Mouse (Mus musculus) lung, postnatal 0 days (tissue): ENCODE data around the gene Gk5.

Experiments
- CTCF ChIP-seq: IDR thresholded peaks from 2 replicates; pipeline ENCODE4 v1.5.1; 2016; ENCODE audit warnings: antibody characterized with exemption, mild to moderate bottlenecking
- EP300 ChIP-seq: IDR thresholded peaks from 2 replicates; pipeline ENCODE4 v1.6.1; 2016; ENCODE audit warnings: antibody characterized with exemption, mild to moderate bottlenecking, control low read depth

- TF ChIP-seq CTCF = no peak
- TF ChIP-seq EP300 = no peak
Observed at GRCm38 (mm10) chr9:96087671-96088070, 31.5 kb upstream of the Gk5 start.
